Mouse (Mus musculus): ENCODE data around the gene Acaca.

Acaca gene

GRCm38 (mm10) chr11:84393571-84393970 is 264.1 kb downstream of the Acaca start:
- DNase-seq (ENCODE audit: low spot score), result no peak

DNA sequence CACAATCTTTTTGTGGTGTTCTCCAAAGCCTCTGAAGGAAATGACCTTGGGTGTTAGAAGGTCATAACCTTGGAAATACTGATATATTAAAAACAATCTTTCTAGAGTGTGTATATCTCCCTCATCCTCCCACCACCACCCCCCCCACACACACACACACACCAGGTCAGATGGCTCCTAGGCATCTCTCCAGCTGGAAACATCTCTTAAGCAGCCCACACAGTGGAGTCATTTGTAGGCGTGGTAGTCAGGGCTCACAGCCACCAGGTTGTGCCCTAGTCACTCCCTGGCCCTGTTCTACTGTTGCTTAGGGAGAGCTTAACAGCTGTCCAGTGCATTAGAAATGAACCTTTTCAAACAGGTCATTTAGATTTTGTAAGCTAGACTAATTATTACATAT is 265.5 kb downstream of the Acaca start:
- peak; percentile 7 for DNase-seq (ENCODE audit: low spot score)

- no peak for DNase-seq (ENCODE audit: low spot score)
Observed at GRCm38 (mm10) chr11:84406733-84407132, 277.3 kb downstream of the Acaca start.

DNA sequence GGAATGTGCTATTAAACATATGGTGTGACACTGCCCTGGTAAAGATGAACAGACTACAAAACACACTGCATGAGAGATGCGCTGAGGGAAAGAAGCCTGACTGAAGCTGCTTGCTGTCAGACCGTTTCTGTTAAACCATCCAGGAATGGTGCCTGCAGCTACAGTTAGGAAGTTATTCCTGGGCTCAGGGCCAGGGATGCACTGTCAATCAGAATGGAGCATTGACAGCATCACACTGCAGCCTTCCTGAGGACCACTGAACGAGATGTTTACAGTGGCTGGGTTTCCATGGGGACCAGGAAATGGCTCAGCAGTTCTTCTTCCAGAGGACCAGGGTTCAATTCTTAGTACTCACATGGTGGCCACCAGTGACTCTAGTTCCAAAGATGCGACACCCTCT is 280.9 kb downstream of the Acaca start:
- DNase-seq (ENCODE audit: low spot score), result no peak

DNA sequence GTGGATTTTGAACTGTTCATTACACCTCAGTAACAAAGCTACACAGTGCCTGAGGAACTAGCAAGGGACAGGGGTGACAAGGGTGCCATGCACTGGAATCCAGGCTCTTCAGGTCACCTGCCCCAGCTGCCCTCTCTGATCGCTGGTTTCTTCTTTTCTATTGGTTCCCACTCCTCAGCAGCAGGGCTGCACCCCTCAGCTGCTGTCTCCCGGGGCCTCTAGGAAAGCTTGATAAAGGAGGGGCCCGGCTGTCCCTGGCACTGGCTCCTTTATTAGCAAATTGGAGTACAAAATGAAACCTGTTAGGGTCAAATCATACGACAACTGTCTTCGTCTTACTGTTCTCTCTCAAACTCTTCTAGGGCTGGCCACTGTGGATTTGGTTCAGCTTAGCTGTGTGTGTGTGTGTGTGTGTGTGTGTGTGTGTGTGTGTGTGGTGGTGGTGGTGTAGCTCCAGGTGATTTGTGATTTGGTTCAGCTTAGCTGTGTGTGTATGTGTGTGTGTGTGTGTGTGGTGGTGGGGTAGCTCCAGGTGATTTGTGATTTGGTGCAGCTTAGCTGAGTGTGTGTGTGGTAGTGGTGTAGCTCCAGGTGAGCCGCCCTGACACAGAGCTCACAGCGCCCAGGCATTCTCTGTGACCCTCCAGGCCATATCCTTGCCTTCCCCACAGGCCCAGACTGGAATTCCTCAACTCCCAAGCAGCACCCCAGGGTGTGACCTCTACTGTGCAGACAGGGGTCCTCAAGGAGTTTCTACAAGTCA is 281.6 kb downstream of the Acaca start:
- no peak for DNase-seq (ENCODE audit: low spot score)

GRCm38 (mm10) chr11:84411642-84412018 is 282.2 kb downstream of the Acaca start:
- DNase-seq (ENCODE audit: low spot score), result no peak

DNA sequence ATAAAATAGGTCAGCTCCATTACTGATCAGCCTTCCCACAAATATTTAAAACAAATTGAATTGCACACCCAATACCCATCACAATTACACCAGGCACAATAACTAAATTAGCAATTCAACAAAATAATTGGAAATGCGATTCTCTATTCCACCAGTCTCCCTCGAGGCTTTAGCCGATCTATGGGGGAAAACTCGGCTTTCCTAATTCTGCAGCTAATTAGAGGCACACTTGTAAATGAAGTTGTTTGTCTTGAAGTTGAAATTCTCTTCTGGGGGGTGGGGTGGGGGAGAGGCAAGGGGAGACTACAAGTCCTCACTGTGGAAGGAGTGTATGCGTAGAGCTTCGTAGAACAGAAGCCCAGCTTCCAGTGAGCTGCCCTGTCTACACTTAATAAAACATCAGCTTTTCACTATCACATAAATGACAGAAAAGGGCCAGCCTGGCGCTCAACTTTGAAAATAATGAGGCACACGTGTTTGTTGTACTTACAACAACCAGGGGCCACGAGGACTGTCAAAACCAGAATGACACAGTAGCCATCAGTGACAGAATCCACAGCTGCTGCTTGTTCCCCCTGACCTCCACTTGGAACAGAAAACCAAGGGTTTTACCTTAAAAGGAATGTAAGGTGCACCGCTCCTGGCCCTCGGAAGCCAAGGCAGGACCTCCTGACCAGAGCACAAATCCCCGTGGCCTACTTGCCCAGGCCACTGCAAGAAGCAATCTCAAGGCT is 282.9 kb downstream of the Acaca start:
- DNase-seq (ENCODE audit: low spot score), result no peak

GRCm38 (mm10) chr11:84413111-84413510 is 283.6 kb downstream of the Acaca start:
- DNase-seq (ENCODE audit: low spot score), result no peak

DNA sequence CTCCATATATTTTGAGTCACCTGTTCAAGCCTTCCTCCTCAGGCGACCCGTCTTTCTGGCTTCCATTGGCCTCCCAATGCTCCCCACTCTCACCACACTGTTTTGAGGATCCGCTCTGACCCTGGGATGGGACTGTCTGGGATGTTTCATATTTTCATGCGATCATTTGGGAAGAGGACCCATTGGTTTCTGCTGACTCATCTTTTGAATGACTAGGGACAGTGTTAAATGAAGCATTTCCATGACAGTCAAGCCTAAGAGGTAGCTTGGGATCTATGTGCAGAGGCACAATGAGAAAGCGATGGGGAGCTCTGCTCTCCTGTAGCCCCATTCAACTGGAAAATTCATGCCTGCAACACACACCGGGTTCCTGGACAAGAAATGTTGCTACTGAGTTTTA is 291.3 kb downstream of the Acaca start:
- no peak for DNase-seq (ENCODE audit: low spot score)

DNA sequence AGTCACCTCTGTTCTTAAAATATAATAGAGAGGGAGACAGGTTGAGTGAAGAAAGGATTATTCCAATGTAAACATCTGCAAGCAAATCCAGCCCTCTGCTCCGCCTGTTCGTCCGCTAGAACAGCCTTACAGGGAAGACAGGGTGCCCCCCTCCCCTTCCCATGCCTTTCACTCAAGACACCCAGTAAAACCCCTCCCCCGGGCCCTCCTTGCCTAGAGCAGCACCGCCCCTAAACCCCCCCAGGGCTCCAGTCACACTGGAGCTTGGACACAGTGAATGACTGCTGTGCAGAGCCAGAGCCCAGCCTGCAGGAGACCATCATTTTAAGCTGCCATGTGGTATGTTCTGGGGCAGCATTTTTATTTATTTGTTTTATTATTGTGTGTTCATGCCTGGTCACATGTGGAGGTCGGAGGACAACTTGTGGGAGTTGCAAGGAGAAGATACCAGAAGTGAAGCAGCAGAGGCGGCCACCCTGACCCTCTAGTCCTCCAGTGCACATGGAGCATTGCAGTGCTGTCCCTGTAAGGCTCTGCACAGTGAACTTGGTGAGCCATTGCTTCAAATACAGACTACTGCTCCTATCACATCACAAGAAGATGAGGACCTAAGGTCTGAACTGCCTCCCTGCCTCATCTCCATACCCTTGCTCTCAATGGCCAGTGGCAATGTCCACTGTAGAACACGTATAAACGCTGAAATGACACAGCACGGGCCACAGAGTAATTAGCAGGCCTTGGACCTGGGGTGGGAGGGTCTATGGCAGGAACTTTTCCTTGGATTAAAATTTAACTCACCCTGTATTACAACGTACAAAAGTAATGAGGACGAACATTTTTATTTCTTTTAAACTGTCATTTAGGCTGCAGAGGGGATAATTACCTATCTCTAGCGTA is 296.5 kb downstream of the Acaca start:
- DNase-seq (ENCODE audit: low spot score), result no peak

GRCm38 (mm10) chr11:84426633-84426998 is 297.1 kb downstream of the Acaca start:
- no peak for DNase-seq (ENCODE audit: low spot score)

DNA sequence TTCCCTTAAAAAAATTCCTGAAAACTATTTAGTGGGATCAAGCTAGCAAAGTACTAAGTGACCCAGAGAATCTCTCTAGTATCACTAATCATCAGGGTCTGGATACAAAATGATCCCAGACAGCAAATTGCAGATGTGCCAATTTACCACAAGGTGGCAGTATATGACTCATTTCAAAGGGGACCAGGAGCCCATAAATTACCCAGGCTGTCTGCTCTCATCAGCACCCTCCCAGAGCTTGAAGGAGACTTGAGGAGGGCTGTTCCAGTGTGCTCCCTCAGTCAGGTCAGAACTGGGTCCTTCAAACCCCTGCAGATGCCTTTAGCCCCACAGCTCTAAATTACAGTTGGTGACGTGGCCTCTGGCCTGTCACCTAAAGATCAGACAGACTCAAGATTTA is 300.1 kb downstream of the Acaca start:
- peak; percentile 41 for DNase-seq (ENCODE audit: low spot score)

DNA sequence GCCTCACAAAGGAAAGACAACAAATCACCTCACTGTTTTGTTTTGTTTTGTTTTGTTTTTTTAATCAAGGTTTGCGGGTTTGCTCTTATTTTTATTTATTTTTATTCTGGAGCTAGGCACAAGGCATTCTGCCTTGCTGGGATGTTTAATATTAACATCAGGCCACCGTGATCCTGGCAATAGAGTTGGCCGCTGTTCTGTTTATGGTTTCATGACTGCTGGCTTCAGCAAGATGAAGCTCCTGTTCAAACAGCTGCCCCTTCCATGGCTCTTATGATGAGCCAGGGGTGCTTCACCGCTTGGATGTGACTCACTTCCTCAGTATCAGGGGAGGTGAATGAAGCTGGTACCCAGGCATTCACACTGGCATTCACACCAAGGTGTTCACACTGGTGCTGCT is 300.9 kb downstream of the Acaca start:
- no peak for DNase-seq (ENCODE audit: low spot score)

- DNase-seq (ENCODE audit: low spot score), result no peak
Observed at GRCm38 (mm10) chr11:84434879-84435278, 305.4 kb downstream of the Acaca start.

DNA sequence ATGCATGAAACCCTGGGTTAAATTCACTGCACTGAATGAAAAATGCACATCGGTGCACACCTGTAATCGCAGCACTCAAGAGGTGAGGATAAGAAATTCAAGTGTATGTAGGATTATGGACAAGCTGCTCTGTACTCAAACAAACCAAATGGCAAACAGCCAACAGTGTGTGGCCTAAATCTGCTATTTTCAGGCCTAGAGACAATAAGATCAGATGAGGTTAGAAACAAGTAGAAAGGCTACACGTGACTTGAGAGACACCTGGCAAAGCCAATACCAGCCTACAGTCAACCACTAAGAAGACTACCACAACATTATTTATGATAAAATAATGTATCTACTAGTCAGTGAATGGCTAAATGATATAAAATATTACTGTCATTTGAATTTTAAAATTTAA is 310.9 kb downstream of the Acaca start:
- no peak for DNase-seq (ENCODE audit: low spot score)

DNA sequence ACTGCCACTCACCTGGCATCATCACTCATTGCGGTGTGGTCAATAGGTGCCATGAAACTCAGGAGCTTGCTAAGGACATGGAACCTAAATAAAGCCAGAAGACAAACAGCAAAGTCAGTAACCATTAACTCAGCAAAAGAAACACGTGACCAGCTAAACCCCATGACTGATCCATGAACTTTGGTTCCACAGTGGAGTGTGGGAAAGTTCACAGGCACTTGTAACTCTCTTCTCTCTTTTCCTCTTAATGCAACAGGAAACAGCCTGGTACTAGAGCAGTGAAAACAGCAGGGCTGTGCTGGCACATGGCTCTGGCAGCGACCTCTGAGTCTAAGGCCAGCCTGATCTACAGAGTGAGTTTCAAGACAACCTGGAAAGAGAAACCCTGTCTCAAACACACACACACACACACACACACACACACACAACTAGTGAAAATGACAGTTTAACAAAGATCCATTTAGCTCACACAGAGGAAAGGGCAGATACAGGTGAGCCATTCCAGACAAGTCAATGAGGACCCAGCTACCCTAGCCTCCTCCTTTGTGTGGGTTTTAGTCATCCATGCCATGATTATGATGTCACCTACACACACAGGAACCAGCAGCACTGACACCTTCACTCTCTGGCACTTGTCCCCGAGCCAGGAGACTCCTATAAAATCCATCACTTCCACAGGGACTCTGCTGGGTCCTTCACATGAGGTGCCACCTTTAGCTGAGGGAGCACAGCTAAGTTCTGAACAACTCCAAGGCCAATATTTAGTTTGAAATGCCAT is 313.3 kb downstream of the Acaca start:
- DNase-seq (ENCODE audit: low spot score), result no peak
